Mouse (Mus musculus) small intestine, adult 2 months (tissue): ENCODE measurements around the gene Wdr13. TPM values are rescaled to one million over a fixed set of nuclear protein-coding genes. Genes with fewer than 3 reads are reported as not detected.

Source experiments
- H3K27ac ChIP-seq: fragments of 200-500 bp; 2 replicates; pipeline ENCODE4 v1.5.1; 2012; ENCODE audit warnings: low read depth, low read length, control low read depth, inconsistent platforms; ENCODE audit not compliant: insufficient read depth
- H3K27me3 ChIP-seq: fragments of 200-500 bp; 2 replicates; pipeline ENCODE4 v1.6.1; 2012; ENCODE audit warnings: mild to moderate bottlenecking, moderate library complexity, low read length, inconsistent platforms; ENCODE audit not compliant: control insufficient read depth, insufficient read depth
- H3K36me3 ChIP-seq: fragments of 200-500 bp; 2 replicates; pipeline ENCODE4 v1.6.1; 2012; ENCODE audit warnings: mild to moderate bottlenecking, low read length, control low read depth, inconsistent platforms; ENCODE audit not compliant: control insufficient read depth, insufficient read depth
- H3K4me1 ChIP-seq: fragments of 200-500 bp; 2 replicates; pipeline ENCODE4 v1.6.1; 2012; ENCODE audit warnings: low read length, inconsistent platforms, mixed read lengths; ENCODE audit not compliant: control insufficient read depth, insufficient read depth, insufficient read length
- H3K4me3 ChIP-seq: fragments of 200-500 bp; 2 replicates; pipeline ENCODE4 v1.5.1; 2012; ENCODE audit warnings: low read depth, mild to moderate bottlenecking, control low read depth, inconsistent platforms, low read length, moderate library complexity
- CTCF ChIP-seq: fragments of 200-500 bp; IDR thresholded peaks from 2 replicates; pipeline ENCODE4 v1.5.1; 2012; ENCODE audit warnings: low read depth, mild to moderate bottlenecking, control low read depth, inconsistent platforms, low read length, moderate library complexity, mixed read lengths; ENCODE audit not compliant: insufficient replicate concordance, insufficient read length; ENCODE audit errors: extremely low read depth
- POLR2A ChIP-seq: fragments of 200-500 bp; IDR thresholded peaks from 2 replicates; pipeline ENCODE4 v1.6.1; 2012; ENCODE audit warnings: low read depth, mild to moderate bottlenecking, control low read depth, inconsistent platforms, low read length, moderate library complexity
- WGBS: fragments of 180-500 bp; shearing (Covaris S2); methylation state at CpG from one replicate; pipeline ENCODE4 v1.1.7; 2018; 5-methylcytosine and 5-hydroxymethylcytosine counted together
- polyA plus RNA-seq: library from polyadenylated mRNA; depleted of rRNA; stranded (reverse); fragments of >200 nt; gene quantifications from 2 replicates; pipeline ENCODE4 v1.2.3, GENCODE M21; 2012

Gene Wdr13
- polyA plus RNA-seq, 1 experiment = 93.0 TPM

DNA sequence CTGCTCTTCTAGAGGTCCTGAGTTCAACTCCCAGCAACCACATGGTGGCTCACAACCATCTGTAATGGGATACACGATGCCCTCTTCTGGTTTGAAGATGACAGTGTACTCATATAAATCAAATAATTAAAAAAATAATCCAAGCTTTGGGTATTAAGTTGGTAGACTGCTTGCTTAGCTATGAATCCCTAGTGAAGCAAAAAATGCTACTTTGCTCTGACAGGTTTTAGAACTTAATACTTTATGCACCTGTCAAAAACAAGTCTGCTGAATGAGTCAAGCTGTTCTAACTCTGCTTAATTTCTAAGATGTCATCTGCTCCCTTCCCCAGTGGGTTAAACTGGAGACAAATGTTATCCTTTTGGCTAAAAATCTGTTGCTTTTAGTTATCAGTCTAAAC, 6.8 kb upstream of the Wdr13 start:
- 17% methylated on average over 1 of the region's 1 CpGs for WGBS
- TF ChIP-seq CTCF (no peak), POLR2A (no peak)
- no peak overlapping the region for H3K4me3 ChIP-seq
- no peaks in the 10 kb centered on the region for H3K27me3 ChIP-seq
- peaks cover 33% of the 10 kb centered on the region for H3K36me3 ChIP-seq
- peaks cover 7% of the 10 kb centered on the region; the same call in 1 of the 2 replicates for H3K4me1 ChIP-seq
- no peak overlapping the region for H3K27ac ChIP-seq

GRCm38 (mm10) chrX:8135886-8136285, 3.2 kb upstream of the Wdr13 start:
- Histone ChIP-seq H3K4me3 (no peak overlapping the region), H3K4me1 (peaks cover 4% of the 10 kb centered on the region), H3K27me3 (no peaks in the 10 kb centered on the region), H3K36me3 (peaks cover 10% of the 10 kb centered on the region), H3K27ac (no peak overlapping the region)
- WGBS = 44% methylated on average over 2 of the region's 2 CpGs
- no peak for TF ChIP-seq POLR2A
- no peak for TF ChIP-seq CTCF

GRCm38 (mm10) chrX:8131393-8131792, 1.3 kb downstream of the Wdr13 start:
- Histone ChIP-seq H3K27me3 (no peaks in the 10 kb centered on the region), H3K4me1 (peaks cover 4% of the 10 kb centered on the region), H3K27ac (no peak overlapping the region), H3K4me3 (peak overlapping the region; percentile 19; the same call in 1 of the 2 replicates), H3K36me3 (peaks cover 18% of the 10 kb centered on the region)
- 89% methylated on average over 17 of the region's 17 CpGs for whole genome bisulfite sequencing
- no peak for TF ChIP-seq POLR2A
- no peak for TF ChIP-seq CTCF

GRCm38 (mm10) chrX:8125235-8125634, 7.5 kb downstream of the Wdr13 start:
- WGBS = 83% methylated on average over 7 of the region's 7 CpGs
- H3K27ac ChIP-seq = no peak overlapping the region
- TF ChIP-seq CTCF = peak; percentile 32; the same call in 1 of the 2 replicates
- no peak for TF ChIP-seq POLR2A

DNA sequence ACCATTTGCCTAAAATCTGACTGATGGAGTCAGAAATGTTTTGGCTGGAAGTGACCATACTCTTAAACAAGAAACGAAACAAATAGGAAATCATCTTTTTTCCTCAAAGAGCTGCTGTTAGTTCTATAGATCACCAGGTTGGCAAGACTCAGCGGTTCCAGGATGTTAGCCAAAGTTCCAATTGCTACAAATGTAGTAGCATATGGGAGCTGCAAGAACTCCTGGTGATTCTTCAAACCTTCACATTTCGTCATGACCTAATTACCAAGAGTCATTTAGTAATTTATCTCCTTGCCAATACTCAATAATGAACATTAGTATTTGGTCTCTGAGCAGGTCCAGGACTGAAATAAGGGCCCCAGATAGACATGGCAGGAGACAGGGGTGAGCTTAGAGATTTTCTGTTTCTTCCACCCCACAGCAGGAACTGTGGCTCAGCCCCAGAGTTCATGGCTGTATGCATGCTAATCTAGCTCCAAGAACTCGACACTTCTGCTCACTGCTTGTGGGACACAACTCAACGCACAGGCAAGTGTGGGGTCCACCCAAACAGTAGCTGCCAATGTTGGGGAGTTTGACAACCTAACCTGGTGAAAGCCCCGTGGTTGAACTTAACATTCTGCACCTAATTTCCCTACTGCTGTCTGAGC, 8.7 kb downstream of the Wdr13 start:
- 85% methylated on average over 6 of the region's 6 CpGs for WGBS
- peaks cover 24% of the 10 kb centered on the region for H3K36me3 ChIP-seq
- H3K4me3 ChIP-seq = no peak overlapping the region
- H3K4me1 ChIP-seq = no peaks in the 10 kb centered on the region
- H3K27me3 ChIP-seq = no peaks in the 10 kb centered on the region
- H3K27ac ChIP-seq = no peak overlapping the region
- no peak for TF ChIP-seq POLR2A
- no peak for TF ChIP-seq CTCF

More at GRCm38 (mm10) chrX:8125235-8125634, 7.5 kb downstream of the Wdr13 start:
- Histone ChIP-seq H3K27me3 (no peaks in the 10 kb centered on the region), H3K4me3 (no peak overlapping the region), H3K4me1 (no peaks in the 10 kb centered on the region), H3K36me3 (peaks cover 31% of the 10 kb centered on the region)

DNA sequence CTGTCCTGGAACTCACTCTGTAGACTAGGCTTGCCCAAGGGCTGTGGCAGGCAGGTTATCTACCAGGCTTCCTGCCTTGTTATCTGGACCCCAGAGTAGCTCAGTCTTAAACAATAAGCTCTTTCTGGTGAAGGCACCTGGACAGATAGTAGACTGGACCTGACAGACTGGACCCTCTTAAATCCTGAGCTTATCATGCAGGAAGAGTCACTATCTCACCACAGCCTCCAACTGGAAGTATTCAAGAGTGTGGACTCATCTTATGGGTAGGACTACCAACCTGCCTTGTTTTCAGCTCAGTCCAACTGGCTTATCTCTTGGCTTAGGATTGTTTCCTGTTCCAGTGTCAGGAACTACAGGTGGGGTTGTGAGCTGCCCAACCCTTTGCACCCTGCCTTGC, 15.4 kb downstream of the Wdr13 start:
- no peak overlapping the region for H3K4me3 ChIP-seq
- no peak overlapping the region for H3K27ac ChIP-seq
- peaks cover 4% of the 10 kb centered on the region; the same call in 1 of the 2 replicates for H3K4me1 ChIP-seq
- no peaks in the 10 kb centered on the region for H3K36me3 ChIP-seq
- no peaks in the 10 kb centered on the region for H3K27me3 ChIP-seq
- no peak for TF ChIP-seq POLR2A
- no peak for TF ChIP-seq CTCF

DNA sequence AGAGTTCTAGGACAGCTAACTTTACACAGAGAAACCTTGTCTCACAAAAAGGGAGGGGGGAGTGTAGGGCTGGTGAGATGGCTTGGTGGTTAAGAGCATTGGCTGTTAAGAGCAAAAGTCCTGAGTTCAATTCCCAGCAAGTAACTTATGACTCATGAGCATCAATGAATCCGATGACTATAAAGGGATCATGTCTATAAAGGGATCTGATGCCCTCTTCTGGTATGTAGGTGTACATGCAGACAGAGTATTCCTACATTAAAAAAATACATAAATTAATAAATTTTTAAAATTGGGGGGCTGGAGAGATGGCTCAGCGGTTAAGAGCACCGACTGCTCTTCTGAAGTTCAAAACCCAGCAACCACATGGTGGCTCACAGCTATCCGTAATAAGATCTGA, 17.4 kb downstream of the Wdr13 start:
- 66% methylated on average over 4 of the region's 4 CpGs for WGBS
- no peaks in the 10 kb centered on the region for H3K27me3 ChIP-seq
- no peak overlapping the region for H3K27ac ChIP-seq

DNA sequence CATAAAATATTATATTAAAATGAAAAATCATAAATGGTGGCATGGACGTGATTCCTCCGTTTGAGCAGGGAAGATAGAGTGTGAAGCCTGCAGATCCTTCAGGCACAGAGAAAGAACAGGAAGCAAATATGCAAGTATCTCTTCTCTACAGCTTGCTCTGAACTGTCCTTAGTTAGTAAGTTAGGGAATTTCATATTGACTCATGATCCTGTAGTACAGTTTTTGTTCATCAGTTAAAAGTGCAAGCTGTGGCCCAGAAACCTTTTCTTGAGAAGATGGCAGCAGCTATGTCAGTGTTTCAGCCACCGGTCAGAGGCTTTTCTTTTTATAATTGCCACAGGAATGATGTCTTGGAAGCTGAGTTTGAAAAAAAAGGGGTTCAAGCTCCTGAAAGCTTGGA, 27.7 kb downstream of the Wdr13 start:
- no peaks in the 10 kb centered on the region for H3K4me1 ChIP-seq
- no peak overlapping the region for H3K27ac ChIP-seq
- TF ChIP-seq POLR2A = no peak
- TF ChIP-seq CTCF = no peak
- WGBS = 89% methylated on average over 3 of the region's 3 CpGs
- H3K36me3 ChIP-seq = no peaks in the 10 kb centered on the region
- H3K4me3 ChIP-seq = no peak overlapping the region
- H3K27me3 ChIP-seq = no peaks in the 10 kb centered on the region

More for the DNA sequence above, 17.4 kb downstream of the Wdr13 start:
- Histone ChIP-seq H3K36me3 (no peaks in the 10 kb centered on the region), H3K4me3 (no peak overlapping the region), H3K4me1 (peaks cover 4% of the 10 kb centered on the region; the same call in 1 of the 2 replicates)
- TF ChIP-seq CTCF (no peak), POLR2A (no peak)
